Mouse (Mus musculus): ENCODE data around the gene Speg. TPM values are rescaled to one million over a fixed set of nuclear protein-coding genes. Genes with fewer than 3 reads are reported as not detected.

Gene Speg
- 100 to 1,000 TPM; 121 to 123 TPM for total RNA-seq (2021)

GRCm38 (mm10) chr1:75374950-75375936 lies at the start of gene Speg:
Gene Speg (plus strand): TSS chr1:75375297.
- DNase-seq, result peak; percentile 74

- DNase-seq, result no peak
These were observed 47.6 kb upstream of the Speg start for GRCm38 (mm10) chr1:75327461-75327860.

- no peak for DNase-seq
These were observed 43.8 kb upstream of the Speg start for GRCm38 (mm10) chr1:75331271-75331670.

- DNase-seq, result no peak
These were observed 38.6 kb upstream of the Speg start for GRCm38 (mm10) chr1:75336461-75336860.

- no peak for DNase-seq
These were observed 38.0 kb upstream of the Speg start for GRCm38 (mm10) chr1:75337097-75337496.

GRCm38 (mm10) chr1:75338091-75338694 lies 36.9 kb upstream of the Speg start:
- DNase-seq, result no peak

GRCm38 (mm10) chr1:75339337-75339736 lies 35.8 kb upstream of the Speg start:
- DNase-seq, result no peak

- DNase-seq, result no peak
These were observed 34.6 kb upstream of the Speg start for GRCm38 (mm10) chr1:75340519-75340918.

GRCm38 (mm10) chr1:75342874-75343416 lies 32.2 kb upstream of the Speg start:
- DNase-seq, result peak; percentile 78

GRCm38 (mm10) chr1:75344291-75345035 lies 30.6 kb upstream of the Speg start:
- DNase-seq, result peak; percentile 47

GRCm38 (mm10) chr1:75345036-75345935 lies 29.8 kb upstream of the Speg start:
- peak; percentile 48 for DNase-seq

- DNase-seq, result peak; percentile 65
These were observed 27.8 kb upstream of the Speg start for GRCm38 (mm10) chr1:75347279-75347678.

- DNase-seq, result peak; percentile 12
These were observed 25.8 kb upstream of the Speg start for GRCm38 (mm10) chr1:75349275-75349674.

- peak; percentile 78 for DNase-seq
These were observed 17.8 kb upstream of the Speg start for GRCm38 (mm10) chr1:75357261-75357660.

- no peak for DNase-seq
These were observed 17.1 kb upstream of the Speg start for GRCm38 (mm10) chr1:75358009-75358408.

GRCm38 (mm10) chr1:75359346-75359745 lies 15.8 kb upstream of the Speg start:
- DNase-seq, result peak; percentile 64

GRCm38 (mm10) chr1:75360112-75361031 lies 14.7 kb upstream of the Speg start, which contains the start of gene Des:
Gene Des (plus strand): TSS chr1:75360329.
- DNase-seq, result peak; percentile 90

- no peak for DNase-seq
These were observed 14.0 kb upstream of the Speg start for GRCm38 (mm10) chr1:75361123-75361522.

- peak; percentile 64 for DNase-seq
These were observed 13.3 kb upstream of the Speg start for GRCm38 (mm10) chr1:75361750-75362149.

GRCm38 (mm10) chr1:75363868-75364267 lies 11.2 kb upstream of the Speg start:
- DNase-seq, result no peak

Data from heart, postnatal 4 days (tissue).